Mouse (Mus musculus) urinary bladder, postnatal 14 days (tissue): ENCODE measurements at regions not wholly inside any gene's neighbourhood (a gene's known extent, or its start where the extent isn't known, plus 50 kb on each side); places are given as distances from the start of the nearest gene placed in this dataset.

Source experiments
- DNase-seq: peaks from one replicate; pipeline ENCODE4 v3.0.0; 2021; ENCODE audit warnings: low spot score

DNA sequence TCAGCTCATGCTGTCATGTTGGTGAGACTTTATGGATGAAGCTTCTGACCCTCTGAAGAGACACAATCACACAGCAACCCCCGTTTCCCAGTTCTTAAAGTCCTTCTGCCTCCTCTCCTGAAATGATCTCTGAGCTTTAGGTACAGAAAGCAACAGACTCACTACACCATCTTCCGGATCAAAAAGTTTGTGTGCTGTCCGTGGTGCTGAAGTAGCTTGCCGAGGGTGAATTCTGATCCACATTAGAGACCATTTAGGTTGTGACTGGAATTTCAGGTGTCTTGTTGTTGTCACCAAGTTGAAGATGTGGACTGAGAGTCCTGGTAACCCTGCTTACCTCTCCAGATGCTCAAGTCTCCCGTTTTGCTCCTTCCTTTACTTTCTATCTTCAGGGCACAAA, 375.2 kb downstream of the Shisa9 start:
- DNase-seq, result peak; percentile 8

DNA sequence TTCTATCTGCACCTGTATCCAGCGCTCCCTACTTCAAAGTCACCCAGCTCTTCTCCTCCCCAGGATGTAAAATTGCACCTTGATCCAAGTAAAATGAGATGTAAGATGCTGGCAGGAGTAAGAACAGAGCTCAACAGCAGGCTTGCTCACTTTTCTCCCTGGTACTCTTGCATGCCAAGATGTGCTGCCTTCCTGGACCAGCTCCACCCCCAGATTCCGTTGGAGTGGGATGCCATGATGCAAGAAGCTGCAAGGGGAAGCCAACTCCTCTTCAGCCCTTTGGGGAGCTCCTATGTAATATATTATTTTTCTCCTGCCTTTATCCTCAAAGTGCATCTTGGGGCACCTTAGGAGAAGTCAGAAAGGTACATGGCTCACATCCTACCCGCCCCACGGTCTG, 405.6 kb downstream of the Shisa9 start:
- no peak for DNase-seq

DNA sequence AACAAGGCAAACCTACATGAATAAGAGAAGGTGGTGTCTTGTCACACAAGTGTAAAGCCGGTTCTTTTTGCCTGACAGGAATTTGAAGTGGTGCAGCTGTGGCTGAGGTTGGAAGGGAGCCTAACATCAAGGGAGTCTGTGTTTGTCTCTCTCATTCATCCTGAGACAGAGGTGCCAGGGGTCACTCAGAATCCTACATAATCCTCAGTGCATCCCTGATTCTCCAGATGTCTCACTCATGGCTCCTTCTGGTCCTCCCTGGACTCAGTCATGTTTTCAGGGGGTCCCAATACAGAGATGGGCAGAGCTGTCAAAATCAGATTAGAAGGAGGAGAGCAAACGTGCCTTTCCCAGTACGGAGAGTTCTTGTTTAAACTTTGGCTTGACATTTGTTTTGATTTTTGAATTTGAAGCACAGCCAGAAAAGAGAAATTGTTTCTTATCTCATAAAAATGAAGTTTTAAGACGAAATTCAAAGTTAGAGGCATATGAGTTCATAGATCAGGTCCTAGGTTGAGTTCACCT, 451.8 kb downstream of the Shisa9 start:
- no peak for DNase-seq

DNA sequence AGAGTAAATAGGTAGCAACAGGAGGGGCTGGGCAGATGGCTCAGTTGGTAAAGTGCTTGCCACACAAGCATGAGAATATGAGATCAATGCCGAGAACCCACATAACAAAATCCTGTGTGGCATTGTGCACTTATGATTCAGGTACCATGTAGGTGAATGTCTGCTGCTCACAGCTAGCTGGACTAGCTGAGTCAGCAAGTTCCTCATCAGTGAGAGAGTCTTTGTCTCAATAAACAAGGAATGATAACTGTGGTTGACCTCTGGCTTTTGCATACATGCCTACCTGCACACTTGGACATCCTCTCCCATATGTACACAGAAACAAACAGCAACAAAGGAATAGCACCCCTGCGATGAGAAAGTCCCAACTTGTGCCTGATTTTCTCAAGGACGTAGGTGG, 454.7 kb downstream of the Shisa9 start:
- DNase-seq, result no peak

DNA sequence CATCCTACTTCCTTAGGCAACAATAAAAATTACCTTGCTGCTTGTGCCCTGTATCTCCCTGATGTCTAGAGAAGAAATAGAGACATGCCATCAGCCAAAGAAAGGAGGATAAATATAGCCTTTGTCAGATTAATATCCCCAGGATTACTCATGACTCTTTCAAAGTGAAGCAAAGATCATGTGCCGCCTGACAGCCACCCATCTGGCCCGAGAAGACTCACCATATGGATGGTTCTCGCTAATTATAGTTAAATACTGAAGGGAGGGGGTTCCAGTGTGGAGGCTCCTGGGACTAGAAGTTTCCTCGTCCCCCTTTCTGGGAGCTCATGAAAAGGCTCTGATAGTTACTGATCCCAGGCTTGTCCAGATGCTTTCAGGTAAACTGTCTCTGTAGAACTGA, 470.9 kb downstream of the Shisa9 start:
- DNase-seq, result no peak
